ENCODE assay signal across 8 mouse cellular contexts in the genomic region with DNA sequence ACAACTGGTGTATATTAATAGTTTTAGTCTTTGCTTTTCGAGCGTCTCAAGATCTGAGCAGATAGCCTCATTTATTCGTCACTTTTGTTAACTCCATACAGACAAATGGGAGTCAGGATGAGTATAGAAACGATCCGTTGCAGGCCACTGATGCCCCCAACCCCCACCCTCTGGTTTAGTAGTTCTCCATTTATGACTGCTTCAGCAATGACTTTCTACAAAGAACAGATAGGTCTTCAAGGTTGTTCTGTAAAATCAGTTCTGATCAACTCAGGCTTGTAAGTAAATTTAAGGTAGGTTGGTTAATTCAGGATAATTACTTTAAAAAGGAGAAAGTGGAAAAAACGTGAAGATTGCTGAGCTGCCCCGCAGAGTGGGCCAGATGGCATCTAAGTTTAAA. TPM values are rescaled to one million over a fixed set of nuclear protein-coding genes. Genes with fewer than 3 reads are reported as not detected.
DNase-seq lines count a peak whose midpoint lies in the region; ATAC-seq and TF ChIP-seq lines count a peak whose summit lies in the region.

No protein-coding gene starts in this region.

- no peak for TF ChIP-seq POLR2A in cortical plate, adult 2 months (IDR thresholded peaks at IDR 0.05; ENCODE audit: extremely low read depth, insufficient read depth, low read length)
- TF ChIP-seq POLR2A in myocyte (IDR thresholded peaks at IDR 0.05; ENCODE audit: insufficient read length, low read depth): no peak

- no peaks in the 10 kb centered on the region for H3K36me3 ChIP-seq in kidney, postnatal 0 days (ENCODE audit: insufficient read depth, low read length)
- H3K36me3 ChIP-seq in hindbrain, embryonic 16.5 days (ENCODE audit: control insufficient read depth, insufficient read depth, low read length): no peaks in the 10 kb centered on the region
- no peaks in the 10 kb centered on the region for H3K36me3 ChIP-seq in myocyte (ENCODE audit: control insufficient read depth, insufficient read depth)

- H3ac ChIP-seq in myocyte (ENCODE audit: control insufficient read depth, insufficient read length): peak overlapping the region; percentile 69

- H3K27me3 ChIP-seq in kidney, postnatal 0 days (ENCODE audit: insufficient read depth, low read length): no peaks in the 10 kb centered on the region
- H3K27me3 ChIP-seq in hindbrain, embryonic 16.5 days (replicated peaks; ENCODE audit: control insufficient read depth, insufficient read depth, low read length): no peaks in the 10 kb centered on the region
- no peaks in the 10 kb centered on the region for H3K27me3 ChIP-seq in myocyte (ENCODE audit: control insufficient read depth, insufficient read depth, insufficient read length)

- H3K9ac ChIP-seq in kidney, postnatal 0 days (ENCODE audit: low read depth, low read length): peak overlapping the region; percentile 91; the same call in 1 of the 2 replicates
- no peak overlapping the region; the same call in 1 of the 2 replicates for H3K9ac ChIP-seq in hindbrain, embryonic 16.5 days (ENCODE audit: low read depth, low read length)

- peaks cover 9% of the 10 kb centered on the region; the same call in 1 of the 2 replicates for H3K4me1 ChIP-seq in kidney, postnatal 0 days (replicated peaks; ENCODE audit: insufficient read depth, low read length)
- no peaks in the 10 kb centered on the region for H3K4me1 ChIP-seq in cortical plate, adult 2 months (ENCODE audit: control insufficient read depth, insufficient read depth, low read length)
- H3K4me1 ChIP-seq in hindbrain, embryonic 16.5 days (ENCODE audit: control insufficient read depth, insufficient read depth, low read depth, low read length): peaks cover 13% of the 10 kb centered on the region

- WGBS in kidney, postnatal 0 days: 66% methylated on average over 7 of the region's 7 CpGs
- 68% methylated on average over 7 of the region's 7 CpGs for whole genome bisulfite sequencing in hindbrain, embryonic 16.5 days

- H3K79me2 ChIP-seq in myocyte (ENCODE audit: control insufficient read depth, insufficient read depth): peaks cover 7% of the 10 kb centered on the region

- peak overlapping the region; percentile 83 for H3K4me3 ChIP-seq in kidney, postnatal 0 days (replicated peaks; ENCODE audit: low read depth, low read length)
- peak overlapping the region; percentile 92; the same call in 1 of the 2 replicates for H3K4me3 ChIP-seq in cortical plate, adult 2 months (ENCODE audit: insufficient read depth, low read length)
- peak overlapping the region; percentile 86 for H3K4me3 ChIP-seq in hindbrain, embryonic 16.5 days (ENCODE audit: low read length)
- H3K4me3 ChIP-seq in myocyte: peak overlapping the region; percentile 92

- peak overlapping the region; percentile 78 for H3K4me2 ChIP-seq in kidney, postnatal 0 days (ENCODE audit: low read length)
- peak overlapping the region; percentile 87 for H3K4me2 ChIP-seq in hindbrain, embryonic 16.5 days (ENCODE audit: low read length)
- peak overlapping the region; percentile 78 for H3K4me2 ChIP-seq in myocyte (ENCODE audit: low read depth)

- DNase-seq in kidney, postnatal 0 days (ENCODE audit: low spot score): no peak
- DNase-seq in kidney, postnatal 14 days: no peak
- no peak for DNase-seq in kidney, postnatal 25 days
- no peak for DNase-seq in thymus, adult 18-20 months

- no peaks in the 10 kb centered on the region for H3K9me3 ChIP-seq in kidney, postnatal 0 days (replicated peaks; ENCODE audit: low read length)
- no peaks in the 10 kb centered on the region for H3K9me3 ChIP-seq in hindbrain, embryonic 16.5 days (ENCODE audit: control insufficient read depth, low read length)

- ATAC-seq in kidney, postnatal 0 days (replicated peaks; ENCODE audit: low FRiP score, low read depth): no peak
- ATAC-seq in hindbrain, embryonic 16.5 days: no peak
- ATAC-seq in granulocyte monocyte progenitor cell, adult 5-6 weeks (replicated peaks; ENCODE audit: poor library complexity, severe bottlenecking): no peak

- peak overlapping the region; percentile 99; the same call in 1 of the 2 replicates for H3K27ac ChIP-seq in kidney, postnatal 0 days
- no peak overlapping the region for H3K27ac ChIP-seq in cortical plate, adult 2 months (ENCODE audit: insufficient read depth, low read length)
- no peak overlapping the region for H3K27ac ChIP-seq in hindbrain, embryonic 16.5 days (ENCODE audit: low read depth, low read length)

- TF ChIP-seq CTCF in kidney, postnatal 0 days (IDR thresholded peaks at IDR 0.05; ENCODE audit: low read depth): no peak
- TF ChIP-seq CTCF in cortical plate, adult 2 months (IDR thresholded peaks at IDR 0.05; ENCODE audit: extremely low read depth, insufficient read depth, low read length): no peak

TF ChIP-seq in myocyte, 11 proteins besides CTCF, POLR2A, EP300 and RAD21:
- TF ChIP-seq MAX (IDR thresholded peaks at IDR 0.05; ENCODE audit: low read depth) (no peak), MYOG (IDR thresholded peaks at IDR 0.05; ENCODE audit: control insufficient read depth in 1 of 3, insufficient read depth in 1 of 3, insufficient read length in 2 of 3, low read depth in 2 of 3) (no peak), CEBPB (IDR thresholded peaks at IDR 0.05; ENCODE audit: insufficient read depth, poor library complexity, severe bottlenecking) (no peak), SRF (IDR thresholded peaks at IDR 0.05; ENCODE audit: control insufficient read depth, insufficient read length, low read depth) (no peak), TCF12 (IDR thresholded peaks at IDR 0.05; ENCODE audit: insufficient read depth, poor library complexity, severe bottlenecking) (no peak), TCF3 (IDR thresholded peaks at IDR 0.05; ENCODE audit: insufficient read length, low read depth) (no peak), USF1 (IDR thresholded peaks at IDR 0.05; ENCODE audit: low read depth) (no peak), MYOD1 (IDR thresholded peaks at IDR 0.05; ENCODE audit: control insufficient read depth in 1 of 3, insufficient read length in 2 of 3, low read depth in 2 of 3) (no peak), E2F4 (IDR thresholded peaks at IDR 0.05; ENCODE audit: insufficient read depth) (no peak), REST (IDR thresholded peaks at IDR 0.05; ENCODE audit: insufficient read depth, insufficient read length) (no peak), POLR2AphosphoS2 (IDR thresholded peaks at IDR 0.05; ENCODE audit: insufficient read length, low read depth) (no peak)

RNA-seq across cellular contexts. Expression of gene Odf2l, which starts 1.0 kb away (rescaled TPM):
- 15.3 and 15.6 TPM in 2 replicates for polyA plus RNA-seq in kidney, postnatal 0 days (2015; fragmentation: Nextera tagmentation; extraction: Ambion mirVana)
- 15.2 and 15.9 TPM in 2 replicates for polyA plus RNA-seq in cortical plate, adult 2 months (2012; rRNA removed)
- 10.5 TPM in 2 replicates for polyA plus RNA-seq in hindbrain, embryonic 16.5 days (2015; fragmentation: Nextera tagmentation; extraction: Ambion mirVana)
- 3.9 TPM for polyA plus RNA-seq in myocyte (2012; fragmentation: generic; extraction: Trizol)
- 15.6 and 34.5 TPM in 2 replicates for total RNA-seq in granulocyte monocyte progenitor cell, adult 5-6 weeks (2014; fragmentation: Nextera tagmentation)
- total RNA-seq in granulocyte monocyte progenitor cell, adult 5-6 weeks (2017): 28.5 and 43.0 TPM in 2 replicates

RNA-seq across cellular contexts. Expression of gene Clca2, which starts 20.2 kb away (rescaled TPM):
- polyA plus RNA-seq in kidney, postnatal 0 days (2015; fragmentation: Nextera tagmentation; extraction: Ambion mirVana): 0.22 and 0.70 TPM in 2 replicates
- polyA plus RNA-seq in cortical plate, adult 2 months (2012; rRNA removed): not detected in 2 replicates
- polyA plus RNA-seq in hindbrain, embryonic 16.5 days (2015; fragmentation: Nextera tagmentation; extraction: Ambion mirVana): not detected in 2 replicates
- 0.04 TPM for polyA plus RNA-seq in myocyte (2012; fragmentation: generic; extraction: Trizol)
- total RNA-seq in granulocyte monocyte progenitor cell, adult 5-6 weeks (2014; fragmentation: Nextera tagmentation): not detected in 2 replicates
- not detected in 2 replicates for total RNA-seq in granulocyte monocyte progenitor cell, adult 5-6 weeks (2017)
